Mouse (Mus musculus): Measurements from ENCODE around the gene Capn12. TPM values are rescaled to one million over a fixed set of nuclear protein-coding genes. Genes with fewer than 3 reads are reported as not detected.

The Capn12 gene
- total RNA-seq, 2 experiments from 2014 or later: not detected

Other genes with a start within 250 kb of the Capn12 start
- 0.58 and 0.93 TPM in 2 replicates for gene Fbxo27, start 188.6 kb upstream of the Capn12 start, total RNA-seq (2015)
- 0.08 and 0.70 TPM in 2 replicates for gene Fbxo27, start 188.6 kb upstream of the Capn12 start, total RNA-seq (2017)
- gene Fbxo17, start 164.6 kb upstream of the Capn12 start, total RNA-seq (2015): 1.1 and 1.2 TPM in 2 replicates
- 0.26 and 0.77 TPM in 2 replicates for gene Fbxo17, start 164.6 kb upstream of the Capn12 start, total RNA-seq (2017)
- 67.6 and 79.2 TPM in 2 replicates for gene Mrps12, start 139.6 kb upstream of the Capn12 start, total RNA-seq (2015)
- 29.1 and 32.0 TPM in 2 replicates for gene Mrps12, start 139.6 kb upstream of the Capn12 start, total RNA-seq (2017)
- 4.8 and 4.9 TPM in 2 replicates for gene Sars2, start 139.4 kb upstream of the Capn12 start, total RNA-seq (2015)
- 5.6 and 6.9 TPM in 2 replicates for gene Sars2, start 139.4 kb upstream of the Capn12 start, total RNA-seq (2017)
- gene Ccer2, start 125.2 kb upstream of the Capn12 start, total RNA-seq (2015): not detected in 2 replicates
- not detected in 2 replicates for gene Ccer2, start 125.2 kb upstream of the Capn12 start, total RNA-seq (2017)
- gene Sirt2, start 114.7 kb upstream of the Capn12 start, total RNA-seq (2015): 70.0 and 73.0 TPM in 2 replicates
- 28.0 and 36.7 TPM in 2 replicates for gene Sirt2, start 114.7 kb upstream of the Capn12 start, total RNA-seq (2017)
- 15.5 and 19.5 TPM in 2 replicates for gene Nfkbib, start 113.9 kb upstream of the Capn12 start, total RNA-seq (2015)
- gene Nfkbib, start 113.9 kb upstream of the Capn12 start, total RNA-seq (2017): 13.3 and 15.6 TPM in 2 replicates
- gene Rinl, start 92.5 kb upstream of the Capn12 start, total RNA-seq (2015): 64.9 and 68.8 TPM in 2 replicates
- gene Rinl, start 92.5 kb upstream of the Capn12 start, total RNA-seq (2017): 62.6 and 71.5 TPM in 2 replicates
- gene Hnrnpl, start 72.9 kb upstream of the Capn12 start, total RNA-seq (2015): 275 and 307 TPM in 2 replicates
- 187 and 291 TPM in 2 replicates for gene Hnrnpl, start 72.9 kb upstream of the Capn12 start, total RNA-seq (2017)
- 119 TPM in 2 replicates for gene Ech1, start 56.2 kb upstream of the Capn12 start, total RNA-seq (2015)
- 78.8 and 82.8 TPM in 2 replicates for gene Ech1, start 56.2 kb upstream of the Capn12 start, total RNA-seq (2017)
- 3.1 and 13.4 TPM in 2 replicates for gene Lgals4, start 47.6 kb upstream of the Capn12 start, total RNA-seq (2015)
- 5.2 and 5.9 TPM in 2 replicates for gene Lgals4, start 47.6 kb upstream of the Capn12 start, total RNA-seq (2017)
- not detected in 2 replicates for gene Lgals7, start 17.6 kb upstream of the Capn12 start, total RNA-seq (2015)
- not detected in 2 replicates for gene Lgals7, start 17.6 kb upstream of the Capn12 start, total RNA-seq (2017)
- gene Actn4, start 80.9 kb downstream of the Capn12 start, total RNA-seq (2015): 82.5 and 87.8 TPM in 2 replicates
- 44.7 and 55.1 TPM in 2 replicates for gene Actn4, start 80.9 kb downstream of the Capn12 start, total RNA-seq (2017)
- 216 and 241 TPM in 2 replicates for gene Eif3k, start 100.4 kb downstream of the Capn12 start, total RNA-seq (2015)
- gene Eif3k, start 100.4 kb downstream of the Capn12 start, total RNA-seq (2017): 340 and 348 TPM in 2 replicates
- gene Map4k1, start 100.6 kb downstream of the Capn12 start, total RNA-seq (2015): 53.8 and 54.4 TPM in 2 replicates
- gene Map4k1, start 100.6 kb downstream of the Capn12 start, total RNA-seq (2017): 44.2 and 60.4 TPM in 2 replicates
- gene Ryr1, start 243.8 kb downstream of the Capn12 start, total RNA-seq (2015): 0.52 and 0.78 TPM in 2 replicates
- 0.69 and 0.92 TPM in 2 replicates for gene Ryr1, start 243.8 kb downstream of the Capn12 start, total RNA-seq (2017)

Measured in megakaryocyte, adult 5-6 weeks (primary cell).